ENCODE assay signal across 13 mouse cellular contexts in the genomic region with DNA sequence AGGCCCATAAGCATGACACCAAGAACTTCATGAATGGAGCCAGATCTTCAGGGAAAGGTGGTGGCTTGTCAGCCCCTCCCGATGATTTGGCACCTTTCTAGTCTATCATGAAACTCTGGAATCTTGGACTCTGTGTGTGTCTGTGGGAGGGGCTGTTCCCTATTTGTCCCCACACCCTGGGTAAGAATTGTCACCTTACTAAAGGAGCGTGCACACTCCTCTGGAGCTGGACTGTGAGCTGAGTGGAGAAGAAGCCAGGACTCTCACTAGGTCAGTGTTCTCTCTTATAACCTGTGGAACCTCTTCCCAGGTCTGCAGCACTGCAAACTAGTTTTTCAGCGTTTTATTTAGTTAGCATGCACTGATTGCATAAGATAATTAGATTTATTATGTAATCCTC. TPM values are rescaled to one million over a fixed set of nuclear protein-coding genes. Genes with fewer than 3 reads are reported as not detected.
DNase-seq lines count a peak whose midpoint lies in the region; ATAC-seq and TF ChIP-seq lines count a peak whose summit lies in the region.
"Not testable (repeated sequence)": the region's sequence is repeated elsewhere in the genome, so short reads cannot be mapped to it uniquely, and the experiment has no call there.
"Had no signal": no experiment of that assay in that cellular context is flagged by ENCODE, and none has a peak within 500 bp of the region (broad histone marks: within the 10 kb centered on the region; RNA-seq: fewer than 3 reads in every experiment).

A gene (plus strand): TSS at position 196 of the 400 bp plus-strand sequence.

- TF ChIP-seq CTCF in intestine, postnatal 0 days (IDR thresholded peaks at IDR 0.05; ENCODE audit: low read depth); small intestine, adult 2 months (IDR thresholded peaks at IDR 0.05; ENCODE audit: extremely low read depth, insufficient read length, insufficient replicate concordance, low read depth, low read length): not testable (repeated sequence)

- H3K9me3 ChIP-seq in intestine, embryonic 15.5 days; intestine, postnatal 0 days (ENCODE audit: control insufficient read depth); stomach, embryonic 16.5 days (replicated peaks; ENCODE audit: control insufficient read depth, low read length): not testable (repeated sequence)

- 76% methylated on average over 3 of the region's 3 CpGs for WGBS in intestine, embryonic 15.5 days
- 36% methylated on average over 1 of the region's 3 CpGs for WGBS in intestine, postnatal 0 days
- 35% methylated on average over 3 of the region's 3 CpGs for WGBS in large intestine, adult 2 months
- WGBS in small intestine, adult 2 months = 25% methylated on average over 3 of the region's 3 CpGs
- 66% methylated on average over 1 of the region's 3 CpGs for WGBS in stomach, embryonic 16.5 days

- peak; percentile 64 for ATAC-seq in intestine, embryonic 15.5 days
- peak; percentile 60 for ATAC-seq in intestine, postnatal 0 days
- 0 out of 2 replicates have a peak, but pooled peaks have one; percentile 49 for ATAC-seq in stomach, embryonic 16.5 days (ENCODE audit: insufficient read depth, low FRiP score)

- not testable (repeated sequence) for DNase-seq in large intestine, adult 2 months (ENCODE audit: low read depth, low spot score)

- H3K9ac ChIP-seq in intestine, embryonic 15.5 days; intestine, postnatal 0 days (ENCODE audit: low read depth, low read length); stomach, embryonic 16.5 days (ENCODE audit: low read length): not testable (repeated sequence)

- H3K4me3 ChIP-seq in intestine, embryonic 15.5 days (replicated peaks); intestine, postnatal 0 days (ENCODE audit: low read depth, low read length); small intestine, adult 2 months (ENCODE audit: low read depth, low read length); stomach, embryonic 16.5 days (replicated peaks; ENCODE audit: low read length): not testable (repeated sequence)

- peak within 1 kb of the TSS; percentile 64 for H3K27ac ChIP-seq in intestine, embryonic 15.5 days
- peak within 1 kb of the TSS; percentile 89 for H3K27ac ChIP-seq in intestine, postnatal 0 days (ENCODE audit: low read depth, low read length)
- peak within 1 kb of the TSS; percentile 91 for H3K27ac ChIP-seq in small intestine, adult 2 months (ENCODE audit: insufficient read depth, low read depth, low read length)
- H3K27ac ChIP-seq in stomach, embryonic 16.5 days (ENCODE audit: low read length) = peak within 1 kb of the TSS; percentile 67

- H3K4me1 ChIP-seq in intestine, embryonic 15.5 days (replicated peaks); intestine, postnatal 0 days (replicated peaks; ENCODE audit: control insufficient read depth, insufficient read depth, low read length); stomach, embryonic 16.5 days (ENCODE audit: control insufficient read depth, insufficient read depth, low read length): not testable (repeated sequence)
- H3K4me1 ChIP-seq in small intestine, adult 2 months (ENCODE audit: control insufficient read depth, insufficient read depth, insufficient read length, low read length) = peaks cover 22% of the 10 kb centered on the region

- H3K4me2 ChIP-seq in intestine, embryonic 15.5 days (replicated peaks) = peak within 1 kb of the TSS; percentile 11; the same call in 1 of the 2 replicates
- H3K4me2 ChIP-seq in intestine, postnatal 0 days (replicated peaks; ENCODE audit: low read depth); stomach, embryonic 16.5 days (ENCODE audit: low read depth, low read length): not testable (repeated sequence)

- not testable (repeated sequence) for TF ChIP-seq POLR2A in small intestine, adult 2 months (IDR thresholded peaks at IDR 0.05; ENCODE audit: low read depth, low read length)

- H3K27me3 ChIP-seq in intestine, embryonic 15.5 days (replicated peaks); intestine, postnatal 0 days (replicated peaks; ENCODE audit: control insufficient read depth, insufficient read depth, low read length); small intestine, adult 2 months (ENCODE audit: control insufficient read depth, insufficient read depth, low read length); stomach, embryonic 16.5 days (ENCODE audit: control insufficient read depth, insufficient read depth, low read length): not testable (repeated sequence)

- not testable (repeated sequence) for H3K36me3 ChIP-seq in intestine, embryonic 15.5 days; intestine, postnatal 0 days (ENCODE audit: control insufficient read depth, insufficient read depth); small intestine, adult 2 months (ENCODE audit: control insufficient read depth, insufficient read depth, low read length); stomach, embryonic 16.5 days (ENCODE audit: control insufficient read depth, insufficient read depth, low read length)

RNA-seq across cellular contexts. Expression of the gene that starts here (rescaled TPM):
- polyA plus RNA-seq in intestine, embryonic 15.5 days (2015; fragmentation: Nextera tagmentation; extraction: Ambion mirVana) = 61.1 and 68.1 TPM in 2 replicates
- polyA plus RNA-seq in intestine, postnatal 0 days (2015; fragmentation: Nextera tagmentation; extraction: Ambion mirVana) = 94.0 and 129 TPM in 2 replicates
- polyA plus RNA-seq in large intestine, adult 2 months (2012; rRNA removed) = 13.2 and 27.3 TPM in 2 replicates
- 14.6 and 148 TPM in 2 replicates for polyA plus RNA-seq in small intestine, adult 2 months (2012; rRNA removed)
- polyA plus RNA-seq in stomach, embryonic 16.5 days (2015; fragmentation: Nextera tagmentation; extraction: Ambion mirVana) = 109 and 152 TPM in 2 replicates
- polyA plus RNA-seq: adrenal gland, adult 2 months; brain, embryonic 14.5 days; embryonic facial prominence, embryonic 11.5 days; erythroblast, embryonic 14.5 days; forebrain, embryonic 10.5 days; forebrain, embryonic 12.5 days; forebrain, embryonic 14.5 days; forebrain, embryonic 16.5 days had no signal
